Mouse (Mus musculus) embryonic facial prominence, embryonic 12.5 days (tissue): ENCODE results near the gene Lactb. TPM values are rescaled to one million over a fixed set of nuclear protein-coding genes. Genes with fewer than 3 reads are reported as not detected.
A peak's percentile ranks its signal among the peaks of the same experiment; 100 is the strongest.

Experiments
- ATAC-seq: fragments of 200-750 bp; cut with Nextera tagmentation; 2 replicates; pipeline ENCODE4 v1.8.0; 2017; ENCODE audit not compliant: insufficient number of reproducible peaks, insufficient read depth, low FRiP score, low TSS enrichment
- H3K27ac ChIP-seq: fragments of 300-500 bp; sonication (generic); 2 replicates; pipeline ENCODE4 v1.5.1; 2016; ENCODE audit warnings: mild to moderate bottlenecking
- H3K27me3 ChIP-seq: fragments of 300-500 bp; sonication (generic); 2 replicates; pipeline ENCODE4 v1.6.1; 2016; ENCODE audit warnings: mild to moderate bottlenecking, moderate library complexity
- H3K36me3 ChIP-seq: fragments of 300-500 bp; sonication (generic); 2 replicates; pipeline ENCODE4 v1.6.1; 2016; ENCODE audit warnings: mild to moderate bottlenecking
- H3K4me1 ChIP-seq: fragments of 300-500 bp; sonication (generic); 2 replicates; pipeline ENCODE4 v1.6.1; 2016
- H3K4me2 ChIP-seq: fragments of 300-500 bp; sonication (generic); replicated peaks from 2 replicates; pipeline ENCODE4 v1.6.1; 2016; ENCODE audit warnings: mild to moderate bottlenecking, moderate library complexity
- H3K4me3 ChIP-seq: fragments of 300-500 bp; sonication (generic); 2 replicates; pipeline ENCODE4 v1.5.1; 2016; ENCODE audit warnings: mild to moderate bottlenecking
- H3K9ac ChIP-seq: fragments of 300-500 bp; sonication (generic); 2 replicates; pipeline ENCODE4 v1.6.1; 2016; ENCODE audit warnings: mild to moderate bottlenecking, moderate library complexity
- H3K9me3 ChIP-seq: fragments of 300-500 bp; sonication (generic); 2 replicates; pipeline ENCODE4 v1.6.1; 2016; ENCODE audit warnings: mild to moderate bottlenecking, moderate library complexity
- WGBS: fragments of 180-500 bp; shearing (Covaris S2); methylation state at CpG from one replicate; pipeline ENCODE4 v1.1.7; 2016; 5-methylcytosine and 5-hydroxymethylcytosine counted together
- polyA plus RNA-seq: library from polyadenylated mRNA; unstranded; fragments of >200 nt; fragmentation: Nextera tagmentation; extraction: Ambion mirVana; gene quantifications from 2 replicates; pipeline ENCODE4 v1.2.1, GENCODE M21; 2016

The Lactb gene
- 10.2 and 10.7 TPM in 2 replicates for polyA plus RNA-seq

- H3K4me1 ChIP-seq = 0 out of 2 replicates have a peak, but pooled peaks cover 5% of the 10 kb centered on the region
- WGBS = under 1% methylated on average over 27 of the region's 32 CpGs
- no peaks in the 10 kb centered on the region for H3K27me3 ChIP-seq
- peak within 1 kb of the TSS; percentile 71 for H3K4me2 ChIP-seq
- peaks cover 1% of the 10 kb centered on the region for H3K36me3 ChIP-seq
- H3K27ac ChIP-seq = peak within 1 kb of the TSS; percentile 84
- peak within 1 kb of the TSS; percentile 98 for H3K4me3 ChIP-seq
- peak; percentile 96 for ATAC-seq
- H3K9ac ChIP-seq = peak within 1 kb of the TSS; percentile 71
- no peaks in the 10 kb centered on the region for H3K9me3 ChIP-seq
These were observed at the start of gene Lactb for GRCm38 (mm10) chr9:66975239-66975645. Lactb (minus strand) TSS chr9:66975484.

DNA sequence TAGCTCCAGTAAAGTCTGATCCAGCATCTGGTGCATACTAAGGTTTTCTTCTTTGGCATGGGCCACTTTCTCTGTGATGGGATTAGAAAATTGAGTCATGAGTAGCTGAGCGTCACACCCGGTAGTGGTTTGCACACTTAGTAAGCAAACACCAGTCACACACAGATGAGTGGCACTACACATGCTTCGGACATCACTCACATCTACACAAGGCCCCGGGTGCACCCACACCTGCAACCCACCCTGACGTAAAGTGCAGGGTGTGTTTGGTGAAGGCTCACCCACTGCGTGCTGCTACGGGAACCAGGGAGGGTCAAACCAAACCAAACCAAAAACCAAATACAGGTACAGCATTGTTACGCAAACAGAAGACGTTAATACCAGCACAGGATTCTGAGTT lies 48.1 kb upstream of the Lactb start:
- H3K36me3 ChIP-seq = peaks cover 68% of the 10 kb centered on the region
- H3K4me3 ChIP-seq = no peak overlapping the region
- no peaks in the 10 kb centered on the region for H3K9me3 ChIP-seq
- 97% methylated on average over 9 of the region's 9 CpGs for WGBS
- H3K9ac ChIP-seq = no peak overlapping the region
- H3K27me3 ChIP-seq = no peaks in the 10 kb centered on the region
- no peak overlapping the region for H3K4me2 ChIP-seq
- no peaks in the 10 kb centered on the region for H3K4me1 ChIP-seq
- H3K27ac ChIP-seq = no peak overlapping the region
- ATAC-seq = no peak

GRCm38 (mm10) chr9:67020063-67020462 lies 44.8 kb upstream of the Lactb start:
- Histone ChIP-seq H3K4me2 (no peak overlapping the region), H3K4me1 (0 out of 2 replicates have a peak, but pooled peaks cover 2% of the 10 kb centered on the region), H3K36me3 (peaks cover 39% of the 10 kb centered on the region), H3K27ac (no peak overlapping the region), H3K9me3 (no peaks in the 10 kb centered on the region), H3K27me3 (no peaks in the 10 kb centered on the region), H3K9ac (no peak overlapping the region), H3K4me3 (no peak overlapping the region)
- WGBS = 65% methylated on average over 2 of the region's 2 CpGs
- ATAC-seq = no peak

DNA sequence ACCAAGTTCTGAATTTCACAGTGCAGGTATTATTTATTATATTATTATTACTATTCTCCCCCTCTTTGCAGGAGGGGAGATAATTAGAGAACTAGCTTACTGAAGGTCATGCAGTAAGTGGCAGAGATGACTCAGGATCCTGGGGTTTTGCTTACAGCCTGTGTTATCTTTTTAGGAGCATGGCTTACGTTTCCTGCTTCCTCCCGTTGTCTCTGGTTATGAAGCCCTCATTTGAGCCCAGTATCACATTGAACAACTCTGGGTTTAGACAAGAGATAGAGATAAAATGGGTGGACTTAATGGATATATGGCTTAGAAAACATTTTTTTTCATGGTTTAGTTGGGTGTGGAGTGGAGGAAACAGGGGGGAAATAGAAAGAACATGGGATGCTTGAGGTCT lies 38.2 kb upstream of the Lactb start:
- Histone ChIP-seq H3K27me3 (no peaks in the 10 kb centered on the region), H3K4me1 (peaks cover 23% of the 10 kb centered on the region), H3K9me3 (no peaks in the 10 kb centered on the region), H3K27ac (no peak overlapping the region), H3K36me3 (no peaks in the 10 kb centered on the region), H3K4me3 (no peak overlapping the region), H3K4me2 (no peak overlapping the region), H3K9ac (no peak overlapping the region)
- no peak for ATAC-seq
- WGBS = 65% methylated on average over 2 of the region's 2 CpGs

GRCm38 (mm10) chr9:67012470-67012869 lies 37.2 kb upstream of the Lactb start:
- Histone ChIP-seq H3K4me2 (no peak overlapping the region), H3K9me3 (no peaks in the 10 kb centered on the region), H3K27me3 (no peaks in the 10 kb centered on the region), H3K4me3 (no peak overlapping the region), H3K4me1 (peaks cover 27% of the 10 kb centered on the region), H3K36me3 (no peaks in the 10 kb centered on the region), H3K27ac (peak overlapping the region; percentile 64; the same call in 1 of the 2 replicates), H3K9ac (no peak overlapping the region)
- WGBS = 37% methylated on average over 3 of the region's 3 CpGs
- no peak; the same call in 1 of the 2 replicates for ATAC-seq

- Histone ChIP-seq H3K4me1 (peaks cover 25% of the 10 kb centered on the region), H3K4me3 (no peak overlapping the region), H3K36me3 (no peaks in the 10 kb centered on the region), H3K9ac (no peak overlapping the region), H3K4me2 (no peak overlapping the region), H3K27ac (no peak overlapping the region), H3K27me3 (no peaks in the 10 kb centered on the region), H3K9me3 (no peaks in the 10 kb centered on the region)
- no peak for ATAC-seq
- WGBS = 71% methylated on average over 9 of the region's 9 CpGs
These were observed 36.2 kb upstream of the Lactb start for GRCm38 (mm10) chr9:67011483-67011882.

DNA sequence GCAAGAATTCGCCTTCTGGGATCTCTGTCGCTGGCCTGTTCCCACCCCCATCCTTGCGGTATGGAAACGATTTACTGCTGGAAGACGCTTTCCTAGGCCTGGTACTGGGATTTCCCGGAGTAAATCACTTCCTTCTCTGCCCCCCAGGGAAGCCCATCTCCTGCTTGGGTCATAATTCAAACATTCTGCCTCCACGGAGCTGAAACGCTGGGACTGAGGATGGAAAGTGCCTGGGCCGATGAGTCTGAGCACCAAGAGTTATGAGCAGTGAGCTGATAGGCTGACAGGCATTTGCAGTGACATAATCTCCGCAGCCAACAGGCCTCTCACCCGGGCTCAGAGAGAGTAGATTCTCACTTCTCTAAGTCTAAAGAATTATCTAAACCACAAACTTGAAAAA lies 33.5 kb upstream of the Lactb start:
- Histone ChIP-seq H3K4me2 (peak overlapping the region; percentile 21), H3K27ac (peak overlapping the region; percentile 47; the same call in 1 of the 2 replicates), H3K9ac (no peak overlapping the region), H3K4me3 (no peak overlapping the region), H3K4me1 (peaks cover 33% of the 10 kb centered on the region), H3K9me3 (no peaks in the 10 kb centered on the region), H3K27me3 (no peaks in the 10 kb centered on the region), H3K36me3 (no peaks in the 10 kb centered on the region)
- WGBS = 20% methylated on average over 11 of the region's 11 CpGs
- no peak for ATAC-seq

DNA sequence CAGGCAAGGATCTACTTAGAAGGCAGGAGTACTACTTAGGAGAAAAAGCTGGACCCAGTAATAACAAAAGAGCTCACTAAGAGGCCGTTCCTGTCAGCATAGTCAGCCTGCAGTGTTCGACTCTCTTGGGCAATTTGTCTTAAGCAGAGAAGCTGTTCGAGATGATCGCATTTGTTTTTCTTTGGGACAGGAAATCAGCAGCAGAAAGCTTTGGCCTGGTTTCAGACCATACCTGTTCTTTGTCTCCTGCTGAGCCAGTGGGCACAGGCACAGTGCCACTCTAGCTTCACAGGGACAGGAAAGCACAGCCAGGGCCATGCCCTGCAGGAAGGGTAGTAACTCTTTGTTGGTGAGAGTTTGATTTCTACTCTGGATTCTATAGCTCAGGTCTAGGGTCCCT lies 31.1 kb upstream of the Lactb start:
- no peaks in the 10 kb centered on the region for H3K36me3 ChIP-seq
- no peaks in the 10 kb centered on the region for H3K27me3 ChIP-seq
- no peak for ATAC-seq
- no peak overlapping the region for H3K4me3 ChIP-seq
- H3K4me2 ChIP-seq = no peak overlapping the region
- 61% methylated on average over 4 of the region's 4 CpGs for WGBS
- no peak overlapping the region for H3K9ac ChIP-seq
- H3K4me1 ChIP-seq = peaks cover 24% of the 10 kb centered on the region
- no peak overlapping the region for H3K27ac ChIP-seq
- no peaks in the 10 kb centered on the region for H3K9me3 ChIP-seq

- H3K27ac ChIP-seq = no peak overlapping the region
- no peak overlapping the region for H3K4me2 ChIP-seq
- H3K4me3 ChIP-seq = no peak overlapping the region
- no peak for ATAC-seq
- no peaks in the 10 kb centered on the region for H3K9me3 ChIP-seq
- no peaks in the 10 kb centered on the region for H3K27me3 ChIP-seq
- peaks cover 24% of the 10 kb centered on the region for H3K4me1 ChIP-seq
- no peak overlapping the region for H3K9ac ChIP-seq
- no peaks in the 10 kb centered on the region for H3K36me3 ChIP-seq
- 85% methylated on average over 11 of the region's 11 CpGs for WGBS
These were observed 30.0 kb upstream of the Lactb start for GRCm38 (mm10) chr9:67005161-67005742.

DNA sequence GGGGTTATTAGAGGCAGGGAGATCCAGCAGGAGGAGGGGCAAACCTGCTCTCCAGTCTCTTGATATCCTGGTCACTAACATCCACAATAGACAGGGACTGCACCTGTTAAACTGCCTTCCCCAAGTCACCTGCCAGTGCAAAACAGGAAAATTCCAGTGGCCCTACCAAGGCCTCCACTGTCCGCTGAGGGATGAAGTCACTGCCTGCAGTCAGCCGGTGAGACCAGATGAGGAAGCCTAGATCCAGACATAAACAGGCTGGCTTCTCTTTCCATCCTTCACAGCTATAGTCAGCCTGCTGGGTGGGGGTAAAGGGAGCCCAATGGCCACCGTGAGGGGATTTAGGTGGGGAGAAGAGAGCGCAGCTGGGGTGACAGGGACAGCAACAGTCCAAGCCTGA lies 28.4 kb upstream of the Lactb start:
- ATAC-seq = no peak
- Histone ChIP-seq H3K4me1 (peaks cover 13% of the 10 kb centered on the region), H3K27ac (no peak overlapping the region), H3K4me2 (no peak overlapping the region), H3K9ac (no peak overlapping the region), H3K9me3 (no peaks in the 10 kb centered on the region), H3K4me3 (no peak overlapping the region), H3K36me3 (no peaks in the 10 kb centered on the region), H3K27me3 (no peaks in the 10 kb centered on the region)
- WGBS = 50% methylated on average over 4 of the region's 4 CpGs

GRCm38 (mm10) chr9:67003156-67003555 lies 27.9 kb upstream of the Lactb start:
- H3K4me3 ChIP-seq = no peak overlapping the region
- no peak overlapping the region for H3K4me2 ChIP-seq
- 28% methylated on average over 4 of the region's 4 CpGs for WGBS
- no peak overlapping the region for H3K27ac ChIP-seq
- H3K36me3 ChIP-seq = no peaks in the 10 kb centered on the region
- no peak for ATAC-seq
- peaks cover 8% of the 10 kb centered on the region for H3K4me1 ChIP-seq
- H3K9ac ChIP-seq = no peak overlapping the region
- no peaks in the 10 kb centered on the region for H3K9me3 ChIP-seq
- no peaks in the 10 kb centered on the region for H3K27me3 ChIP-seq

DNA sequence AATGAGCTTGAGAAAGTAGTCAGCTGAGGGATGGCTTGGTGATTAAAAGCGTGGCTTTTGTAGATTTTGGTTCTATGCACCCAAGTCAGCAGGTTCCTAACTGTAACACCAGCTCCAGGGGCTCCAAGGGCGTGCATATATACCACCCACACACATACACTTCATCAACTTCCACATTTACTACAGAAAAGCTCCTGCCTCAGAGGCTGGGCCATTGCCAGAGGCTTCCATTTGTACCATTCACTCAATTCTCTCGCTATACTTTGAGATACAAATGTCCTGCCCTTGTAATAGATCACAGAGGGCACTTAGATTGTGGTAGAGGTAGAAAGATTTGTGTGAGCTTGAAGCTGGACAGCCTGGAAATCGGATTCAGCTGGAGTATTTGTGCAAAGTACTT lies 26.2 kb upstream of the Lactb start:
- Histone ChIP-seq H3K27ac (no peak overlapping the region), H3K27me3 (no peaks in the 10 kb centered on the region), H3K9ac (no peak overlapping the region), H3K4me1 (peaks cover 8% of the 10 kb centered on the region; the same call in 1 of the 2 replicates), H3K9me3 (no peaks in the 10 kb centered on the region), H3K36me3 (no peaks in the 10 kb centered on the region), H3K4me2 (no peak overlapping the region), H3K4me3 (no peak overlapping the region)
- 77% methylated on average over 4 of the region's 4 CpGs for WGBS
- ATAC-seq = no peak
